Comparison of ENCODE assay signal across 1 mouse cellular context in the genomic region with DNA sequence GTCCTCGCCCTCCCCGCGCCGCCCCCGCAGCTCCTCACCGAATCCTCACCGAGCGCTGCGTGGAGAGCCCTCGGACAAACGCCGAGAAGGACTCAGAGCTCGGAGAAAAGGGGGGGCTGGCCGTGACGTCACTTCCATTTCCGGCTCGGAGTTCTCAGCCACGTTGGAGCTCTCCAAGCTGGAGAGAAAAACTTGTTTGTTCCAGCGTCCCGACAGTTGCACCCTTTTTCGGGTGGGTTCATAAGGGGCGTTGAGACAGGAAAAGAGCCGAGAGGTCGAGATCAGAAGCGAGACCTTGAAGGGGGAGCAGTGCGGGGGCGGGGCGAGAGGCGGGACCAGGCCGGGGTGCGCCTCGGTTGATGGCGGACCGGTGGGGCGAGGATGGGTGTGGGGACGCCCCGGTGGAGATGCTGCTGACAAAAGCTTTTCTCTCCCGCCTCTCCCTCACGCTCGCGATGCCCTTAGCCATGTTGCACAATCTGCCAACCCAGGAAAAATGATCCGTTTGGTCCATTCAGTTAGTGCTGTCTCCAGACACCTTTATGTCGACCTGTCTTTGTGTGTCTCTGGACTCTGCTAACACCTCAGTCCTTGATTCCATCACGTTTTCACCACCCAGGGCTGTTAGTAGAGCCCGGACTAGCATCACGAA.
TF ChIP-seq lines count a peak whose summit lies in the region.

Zfp266 (minus strand) TSS at position 112 of the 652 bp plus-strand sequence.

TF ChIP-seq in MEL, 35 proteins besides CTCF, POLR2A, EP300 and RAD21 (continued from another document):
- TF ChIP-seq SMC3 (IDR thresholded peaks at IDR 0.05; ENCODE audit: low read depth, low read length), result 0 out of 2 replicates have a peak, but pooled peaks have one; percentile 0
- TF ChIP-seq JUND (IDR thresholded peaks at IDR 0.05; ENCODE audit: low read depth, low read length), result peak; percentile 14; the same call in 1 of the 2 replicates
- peak; percentile 98 for TF ChIP-seq MAZ (IDR thresholded peaks at IDR 0.05; ENCODE audit: low read depth, low read length)
- TF ChIP-seq CHD2 (IDR thresholded peaks at IDR 0.05; ENCODE audit: low read length), result peak; percentile 24; the same call in 1 of the 2 replicates
- no peak; the same call in 1 of the 2 replicates for TF ChIP-seq KAT2A (conservative IDR thresholded peaks at IDR 0.05; ENCODE audit: low read depth, low read length)
- peak; percentile 84 for TF ChIP-seq MXI1 (IDR thresholded peaks at IDR 0.05; ENCODE audit: low read depth, low read length)
- no peak for TF ChIP-seq ZKSCAN1 (IDR thresholded peaks at IDR 0.05; ENCODE audit: low read depth, low read length)
- peak; percentile 47 for TF ChIP-seq TCF12 (IDR thresholded peaks at IDR 0.05; ENCODE audit: low read depth, low read length)
- TF ChIP-seq ZC3H11A (IDR thresholded peaks at IDR 0.05; ENCODE audit: low read depth, low read length), result no peak
- TF ChIP-seq ZMIZ1 (IDR thresholded peaks at IDR 0.05; ENCODE audit: low read depth, low read length), result peak; percentile 90
- peak; percentile 98 for TF ChIP-seq MYC (IDR thresholded peaks at IDR 0.05; ENCODE audit: low read depth, low read length)
- TF ChIP-seq POLR2AphosphoS5 (IDR thresholded peaks at IDR 0.05; ENCODE audit: borderline replicate concordance, low read depth, low read length), result peak; percentile 74
- TF ChIP-seq UBTF (IDR thresholded peaks at IDR 0.05; ENCODE audit: borderline replicate concordance, insufficient read depth, low read depth, low read length), result no peak
- TF ChIP-seq MAFK (IDR thresholded peaks at IDR 0.05; ENCODE audit: borderline replicate concordance, low read depth, low read length), result no peak
- TF ChIP-seq POLR2AphosphoS2 (IDR thresholded peaks at IDR 0.05; ENCODE audit: low read length), result peak; percentile 96
- no peak for TF ChIP-seq USF2 (IDR thresholded peaks at IDR 0.05; ENCODE audit: borderline replicate concordance in 1 of 2, insufficient read depth in 1 of 2, low read depth in 1 of 2, low read length in 2 of 2)
- no peak; the same call in 1 of the 2 replicates for TF ChIP-seq USF1 (IDR thresholded peaks at IDR 0.05; ENCODE audit: low read depth, low read length)
- peak; percentile 94 for TF ChIP-seq SIN3A (IDR thresholded peaks at IDR 0.05; ENCODE audit: low read length)
- peak; percentile 99 for TF ChIP-seq NELFE (IDR thresholded peaks at IDR 0.05; ENCODE audit: low read depth, low read length)
- TF ChIP-seq MYB (IDR thresholded peaks at IDR 0.05; ENCODE audit: low read depth, low read length), result peak; percentile 44; the same call in 1 of the 2 replicates
- TF ChIP-seq MAX (IDR thresholded peaks at IDR 0.05; ENCODE audit: low read length), result peak; percentile 92
